Mouse (Mus musculus) G1E (cell line): ENCODE measurements around the gene Foxq1.

Experiments
- CTCF ChIP-seq: IDR thresholded peaks from 2 replicates; pipeline ENCODE4 v1.5.1; 2012; ENCODE audit warnings: low read depth, low read length, inconsistent platforms, mixed read lengths
- POLR2AphosphoS5 ChIP-seq: IDR thresholded peaks from 2 replicates; pipeline ENCODE4 v1.6.1; 2012; ENCODE audit warnings: low read depth, low read length, inconsistent platforms; ENCODE audit not compliant: insufficient replicate concordance
- TAL1 ChIP-seq: conservative IDR thresholded peaks from 2 replicates; pipeline ENCODE4 v1.6.1; 2012; ENCODE audit warnings: low read depth, low read length, inconsistent platforms, mixed read lengths

- TF ChIP-seq CTCF (no peak), TAL1 (no peak), POLR2AphosphoS5 (no peak)
Measured at GRCm38 (mm10) chr13:31506494-31507167, 49.3 kb upstream of the Foxq1 start.
